Mouse (Mus musculus) liver, embryonic 11.5 days (tissue): ENCODE results near the gene Gm47841. TPM values are rescaled to one million over a fixed set of nuclear protein-coding genes. Genes with fewer than 3 reads are reported as not detected.
A peak's percentile ranks its signal among the peaks of the same experiment; 100 is the strongest.

Experiments used
- ATAC-seq: fragments of 200-750 bp; cut with Nextera tagmentation; replicated peaks from 2 replicates; pipeline ENCODE4 v1.8.0; 2017; ENCODE audit warnings: moderate number of reproducible peaks, mild to moderate bottlenecking, moderate TSS enrichment, moderate library complexity; ENCODE audit not compliant: low FRiP score
- DNase-seq: peaks from one replicate; pipeline ENCODE4 v3.0.0-alpha.2; 2017; ENCODE audit warnings: low spot score
- H3K27ac ChIP-seq: fragments of 300-500 bp; sonication (generic); 2 replicates; pipeline ENCODE4 v1.5.1; 2014; ENCODE audit warnings: mild to moderate bottlenecking, low read depth, low read length, control low read depth
- H3K27me3 ChIP-seq: fragments of 300-500 bp; sonication (generic); replicated peaks from 2 replicates; pipeline ENCODE4 v1.6.1; 2014; ENCODE audit warnings: low read length, mixed read lengths; ENCODE audit not compliant: control insufficient read depth, insufficient read depth
- H3K36me3 ChIP-seq: fragments of 300-500 bp; sonication (generic); 2 replicates; pipeline ENCODE4 v1.6.1; 2014; ENCODE audit warnings: mild to moderate bottlenecking, low read length, moderate library complexity, mixed read lengths; ENCODE audit not compliant: control insufficient read depth, insufficient read depth
- H3K4me1 ChIP-seq: fragments of 300-500 bp; sonication (generic); replicated peaks from 2 replicates; pipeline ENCODE4 v1.6.1; 2014; ENCODE audit warnings: low read length, mixed read lengths; ENCODE audit not compliant: control insufficient read depth, insufficient read depth
- H3K4me2 ChIP-seq: fragments of 300-500 bp; sonication (generic); 2 replicates; pipeline ENCODE4 v1.6.1; 2014; ENCODE audit warnings: mild to moderate bottlenecking, control low read depth, moderate library complexity
- H3K4me3 ChIP-seq: fragments of 300-500 bp; sonication (generic); 2 replicates; pipeline ENCODE4 v1.5.1; 2014; ENCODE audit warnings: low read depth, low read length, control low read depth
- H3K9ac ChIP-seq: fragments of 300-500 bp; sonication (generic); 2 replicates; pipeline ENCODE4 v1.6.1; 2014; ENCODE audit warnings: low read depth, low read length, control low read depth
- H3K9me3 ChIP-seq: fragments of 300-500 bp; sonication (generic); 2 replicates; pipeline ENCODE4 v1.6.1; 2016; ENCODE audit warnings: low read length, inconsistent platforms, mixed read lengths; ENCODE audit not compliant: control insufficient read depth
- WGBS: fragments of 180-500 bp; shearing (Covaris S2); extraction: QIAGEN DNeasy Blood & Tissue Kit; methylation state at CpG from one replicate; pipeline ENCODE4 v1.1.7; 2014; 5-methylcytosine and 5-hydroxymethylcytosine counted together
- polyA plus RNA-seq: library from polyadenylated mRNA; unstranded; fragments of >200 nt; fragmentation: Nextera tagmentation; extraction: Ambion mirVana; gene quantifications from 2 replicates; pipeline ENCODE4 v1.2.1, GENCODE M21; 2014

Gm47841 gene
- polyA plus RNA-seq, 1 experiment from 2014 or later: not detected

DNA sequence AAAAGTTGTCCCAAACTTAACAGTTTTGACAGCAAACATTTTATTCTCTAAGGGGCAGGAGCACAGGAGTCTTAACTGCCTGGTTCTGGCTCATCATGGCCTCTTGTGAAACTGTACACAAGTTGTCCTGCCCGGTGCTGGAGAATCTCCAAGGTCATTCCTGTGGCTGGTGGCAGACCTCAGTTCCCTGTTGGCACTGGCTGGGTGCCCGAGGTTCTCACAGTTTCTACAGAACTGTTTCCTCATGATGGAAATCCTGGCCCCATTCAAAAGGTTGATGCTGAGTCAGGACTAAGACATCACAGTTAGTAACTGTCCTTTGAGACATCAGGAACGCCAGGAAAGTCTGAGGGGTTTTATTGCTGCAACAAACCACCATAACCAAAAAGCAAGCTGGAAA is 39.8 kb upstream of the Gm47841 start:
- WGBS: 67% methylated on average over 3 of the region's 3 CpGs
- Histone ChIP-seq H3K27me3 (no peaks in the 10 kb centered on the region), H3K27ac (no peak overlapping the region), H3K9me3 (no peaks in the 10 kb centered on the region), H3K4me3 (no peak overlapping the region), H3K4me2 (no peak overlapping the region), H3K4me1 (peaks cover 1% of the 10 kb centered on the region; the same call in 1 of the 2 replicates), H3K9ac (no peak overlapping the region), H3K36me3 (no peaks in the 10 kb centered on the region)
- no peak for DNase-seq
- no peak for ATAC-seq

DNA sequence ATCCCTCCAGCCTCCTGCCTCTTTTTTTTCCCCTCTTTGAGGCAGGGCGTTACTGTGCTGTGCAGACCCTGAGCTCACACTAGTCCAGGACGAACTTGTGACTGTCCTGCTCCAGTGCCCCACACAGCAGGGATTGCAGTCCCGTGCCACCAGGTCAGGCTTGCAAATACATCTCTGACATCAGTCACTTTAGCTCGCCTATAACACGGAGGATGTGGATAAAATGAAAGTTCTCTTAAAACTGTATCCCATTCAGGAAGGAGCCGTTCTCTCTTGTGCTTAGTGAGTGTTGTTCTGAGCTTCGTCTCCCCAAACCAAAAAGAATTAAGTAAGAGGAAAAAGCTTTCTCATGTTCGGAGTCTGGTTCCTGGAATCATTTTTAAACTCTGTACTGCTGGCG is 39.3 kb upstream of the Gm47841 start:
- H3K9ac ChIP-seq: no peak overlapping the region
- DNase-seq (no peak), ATAC-seq (no peak)
- no peaks in the 10 kb centered on the region; the same call in 1 of the 2 replicates for H3K27me3 ChIP-seq
- no peak overlapping the region for H3K27ac ChIP-seq
- WGBS: 73% methylated on average over 9 of the region's 9 CpGs
- H3K4me2 ChIP-seq: no peak overlapping the region
- no peak overlapping the region for H3K4me3 ChIP-seq
- no peaks in the 10 kb centered on the region for H3K4me1 ChIP-seq
- no peaks in the 10 kb centered on the region for H3K36me3 ChIP-seq
- no peaks in the 10 kb centered on the region for H3K9me3 ChIP-seq

- ATAC-seq (no peak), DNase-seq (no peak)
- H3K9ac ChIP-seq: no peak overlapping the region
- 65% methylated on average over 10 of the region's 10 CpGs for WGBS
- no peak overlapping the region for H3K4me2 ChIP-seq
- H3K9me3 ChIP-seq: no peaks in the 10 kb centered on the region
- peaks cover 2% of the 10 kb centered on the region for H3K4me1 ChIP-seq
- no peak overlapping the region for H3K4me3 ChIP-seq
- H3K27me3 ChIP-seq: peaks cover 14% of the 10 kb centered on the region
- H3K36me3 ChIP-seq: no peaks in the 10 kb centered on the region
- no peak overlapping the region for H3K27ac ChIP-seq
Measured at GRCm38 (mm10) chr15:101084499-101084898, 37.3 kb upstream of the Gm47841 start.

- 58% methylated on average over 4 of the region's 4 CpGs for WGBS
- H3K27ac ChIP-seq: no peak overlapping the region
- H3K4me3 ChIP-seq: no peak overlapping the region
- DNase-seq (no peak), ATAC-seq (no peak)
- peaks cover 37% of the 10 kb centered on the region for H3K27me3 ChIP-seq
- no peaks in the 10 kb centered on the region for H3K9me3 ChIP-seq
- H3K36me3 ChIP-seq: no peaks in the 10 kb centered on the region
- peaks cover 6% of the 10 kb centered on the region for H3K4me1 ChIP-seq
- H3K9ac ChIP-seq: no peak overlapping the region
- H3K4me2 ChIP-seq: no peak overlapping the region
Measured at GRCm38 (mm10) chr15:101082236-101082635, 35.0 kb upstream of the Gm47841 start.

DNA sequence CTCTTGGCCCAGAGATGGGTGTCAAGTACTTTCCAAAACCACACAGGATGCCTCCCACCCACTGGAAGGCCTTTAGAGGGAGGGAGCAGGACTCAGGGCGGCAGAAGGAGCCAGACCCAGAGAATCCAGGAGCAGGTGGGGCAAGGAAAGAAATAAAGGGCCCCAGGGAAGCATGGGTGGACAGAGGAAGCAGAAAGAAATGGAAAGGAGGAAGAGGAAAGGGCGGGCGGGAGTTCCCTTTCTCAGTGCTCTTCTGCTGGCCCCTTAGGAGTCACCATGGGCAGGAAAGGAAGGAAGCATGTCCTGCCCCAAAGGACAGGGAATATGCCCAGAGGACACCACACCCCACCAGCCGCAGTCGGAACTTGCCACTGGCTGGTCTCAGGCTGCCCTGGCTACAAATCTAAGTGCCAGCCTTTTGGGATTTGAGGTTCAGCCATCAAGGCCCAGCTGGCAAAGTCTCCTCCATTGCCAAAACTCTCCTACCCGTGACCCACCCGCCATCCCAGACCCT is 33.9 kb upstream of the Gm47841 start:
- no peak overlapping the region for H3K4me3 ChIP-seq
- DNase-seq (no peak), ATAC-seq (no peak)
- H3K27me3 ChIP-seq: peaks cover 47% of the 10 kb centered on the region
- H3K9ac ChIP-seq: no peak overlapping the region
- H3K4me1 ChIP-seq: peaks cover 11% of the 10 kb centered on the region
- WGBS: 65% methylated on average over 7 of the region's 7 CpGs
- no peaks in the 10 kb centered on the region for H3K36me3 ChIP-seq
- H3K27ac ChIP-seq: no peak overlapping the region; the same call in 1 of the 2 replicates
- H3K4me2 ChIP-seq: no peak overlapping the region
- no peaks in the 10 kb centered on the region for H3K9me3 ChIP-seq

GRCm38 (mm10) chr15:101080031-101080520 is 32.9 kb upstream of the Gm47841 start:
- Histone ChIP-seq H3K9me3 (no peaks in the 10 kb centered on the region), H3K27me3 (peaks cover 57% of the 10 kb centered on the region), H3K4me3 (no peak overlapping the region), H3K4me1 (peaks cover 13% of the 10 kb centered on the region), H3K36me3 (no peaks in the 10 kb centered on the region), H3K4me2 (no peak overlapping the region), H3K9ac (no peak overlapping the region), H3K27ac (no peak overlapping the region)
- WGBS: 78% methylated on average over 9 of the region's 9 CpGs
- ATAC-seq (no peak), DNase-seq (no peak)

- peak; percentile 79 for ATAC-seq
- peaks cover 58% of the 10 kb centered on the region for H3K27me3 ChIP-seq
- peak overlapping the region; percentile 64; the same call in 1 of the 2 replicates for H3K9ac ChIP-seq
- H3K4me2 ChIP-seq: peak overlapping the region; percentile 63
- H3K4me1 ChIP-seq: peaks cover 17% of the 10 kb centered on the region
- no peaks in the 10 kb centered on the region; the same call in 1 of the 2 replicates for H3K36me3 ChIP-seq
- peak overlapping the region; percentile 70 for H3K4me3 ChIP-seq
- H3K9me3 ChIP-seq: no peaks in the 10 kb centered on the region
- peak; percentile 78 for DNase-seq
- H3K27ac ChIP-seq: peak overlapping the region; percentile 86
- WGBS: 2% methylated on average over 27 of the region's 30 CpGs
Measured at GRCm38 (mm10) chr15:101078731-101079156, 31.5 kb upstream of the Gm47841 start.

GRCm38 (mm10) chr15:101077813-101078730 is 30.9 kb upstream of the Gm47841 start, which contains the start of gene Fignl2:
Gene Fignl2 (minus strand): TSS chr15:101078567.
- no peaks in the 10 kb centered on the region; the same call in 1 of the 2 replicates for H3K36me3 ChIP-seq
- WGBS: under 1% methylated on average over 70 of the region's 96 CpGs
- no peaks in the 10 kb centered on the region for H3K9me3 ChIP-seq
- peak within 1 kb of the TSS; percentile 64 for H3K9ac ChIP-seq
- H3K27me3 ChIP-seq: peaks cover 58% of the 10 kb centered on the region
- H3K4me1 ChIP-seq: peaks cover 17% of the 10 kb centered on the region
- DNase-seq (peak; percentile 56), ATAC-seq (peak; percentile 30)
- H3K27ac ChIP-seq: peak within 1 kb of the TSS; percentile 86
- peak within 1 kb of the TSS; percentile 63 for H3K4me2 ChIP-seq
- peak within 1 kb of the TSS; percentile 70 for H3K4me3 ChIP-seq
